Mouse (Mus musculus): ENCODE data around the gene Cyp4x1.

DNA sequence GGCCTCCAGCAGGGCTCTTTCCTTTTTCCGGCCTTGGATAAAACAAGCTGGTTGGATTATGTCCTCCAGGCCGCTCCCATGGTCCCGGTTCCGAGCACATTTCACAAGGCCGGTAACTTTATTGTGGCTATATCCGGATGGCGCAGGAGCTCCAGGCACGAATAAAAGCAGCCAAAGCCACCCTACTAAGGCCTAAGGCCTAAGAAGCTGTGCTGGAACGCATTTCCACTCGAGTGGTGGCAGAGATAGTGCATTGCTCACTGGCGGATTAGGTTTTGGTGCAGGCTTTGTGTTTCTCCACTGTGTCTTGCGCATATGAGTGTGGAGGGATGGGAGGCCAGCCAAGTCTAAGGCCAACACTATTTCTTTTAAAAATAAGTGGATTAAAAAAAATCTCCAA lies 74.2 kb downstream of the Cyp4x1 start:
- TF ChIP-seq CTCF (IDR thresholded peaks at IDR 0.05; ENCODE audit: low read depth) = no peak
- no peak for TF ChIP-seq EP300 (IDR thresholded peaks at IDR 0.05; ENCODE audit: low read depth)
